Mouse (Mus musculus) liver, embryonic 14.5 days (tissue): ENCODE data around the gene Sart1.

ENCODE experiments used
- CTCF ChIP-seq: IDR thresholded peaks from 2 replicates; pipeline ENCODE4 v1.5.1; 2016; ENCODE audit warnings: antibody characterized with exemption, low read depth, control low read depth
- EP300 ChIP-seq: IDR thresholded peaks from 2 replicates; pipeline ENCODE4 v1.6.1; 2016; ENCODE audit warnings: antibody characterized with exemption, low read depth

- no peak for TF ChIP-seq CTCF
- TF ChIP-seq EP300: no peak
Measured at GRCm38 (mm10) chr19:5327970-5328369, 60.5 kb downstream of the Sart1 start.
